Mouse (Mus musculus) neural tube, embryonic 12.5 days (tissue): ENCODE results near the gene Gbf1. TPM values are rescaled to one million over a fixed set of nuclear protein-coding genes. Genes with fewer than 3 reads are reported as not detected.

Source experiments
- ATAC-seq: fragments of 200-750 bp; cut with Nextera tagmentation; 2 replicates; pipeline ENCODE4 v1.8.0; 2017; ENCODE audit warnings: low read depth, mild to moderate bottlenecking, moderate TSS enrichment, moderate library complexity; ENCODE audit not compliant: low FRiP score
- H3K27ac ChIP-seq: fragments of 300-500 bp; sonication (generic); 2 replicates; pipeline ENCODE4 v1.5.1; 2016
- H3K27me3 ChIP-seq: fragments of 300-500 bp; sonication (generic); replicated peaks from 2 replicates; pipeline ENCODE4 v1.6.1; 2016; ENCODE audit warnings: mild to moderate bottlenecking
- H3K36me3 ChIP-seq: fragments of 300-500 bp; sonication (generic); 2 replicates; pipeline ENCODE4 v1.6.1; 2016; ENCODE audit warnings: mild to moderate bottlenecking
- H3K4me1 ChIP-seq: fragments of 300-500 bp; sonication (generic); 2 replicates; pipeline ENCODE4 v1.6.1; 2016
- H3K4me2 ChIP-seq: fragments of 300-500 bp; sonication (generic); replicated peaks from 2 replicates; pipeline ENCODE4 v1.6.1; 2016; ENCODE audit warnings: mild to moderate bottlenecking
- H3K4me3 ChIP-seq: fragments of 300-500 bp; sonication (generic); 2 replicates; pipeline ENCODE4 v1.5.1; 2016
- H3K9ac ChIP-seq: fragments of 300-500 bp; sonication (generic); 2 replicates; pipeline ENCODE4 v1.6.1; 2016; ENCODE audit warnings: mild to moderate bottlenecking
- H3K9me3 ChIP-seq: fragments of 300-500 bp; sonication (generic); 2 replicates; pipeline ENCODE4 v1.6.1; 2016; ENCODE audit warnings: mild to moderate bottlenecking
- WGBS: fragments of 180-500 bp; shearing (Covaris S2); methylation state at CpG from one replicate; pipeline ENCODE4 v1.1.7; 2016; 5-methylcytosine and 5-hydroxymethylcytosine counted together
- polyA plus RNA-seq: library from polyadenylated mRNA; unstranded; fragments of >200 nt; fragmentation: Nextera tagmentation; extraction: Ambion mirVana; gene quantifications from 2 replicates; pipeline ENCODE4 v1.2.1, GENCODE M21; 2016

Gbf1 gene
- polyA plus RNA-seq, 1 experiment from 2014 or later, result 72.8 TPM

GRCm38 (mm10) chr19:46315752-46316610 lies 163.7 kb downstream of the Gbf1 start:
- no peak for ATAC-seq
- peaks cover 85% of the 10 kb centered on the region for H3K27me3 ChIP-seq
- 48% methylated on average over 12 of the region's 12 CpGs for WGBS
- H3K4me3 ChIP-seq, result no peak overlapping the region
- no peak overlapping the region for H3K27ac ChIP-seq
- no peaks in the 10 kb centered on the region for H3K9me3 ChIP-seq
- H3K4me1 ChIP-seq, result peaks cover 28% of the 10 kb centered on the region
- H3K4me2 ChIP-seq, result peak overlapping the region; percentile 68; the same call in 1 of the 2 replicates
- 0 out of 2 replicates have a peak, but pooled peaks cover 10% of the 10 kb centered on the region for H3K36me3 ChIP-seq
- H3K9ac ChIP-seq, result no peak overlapping the region

GRCm38 (mm10) chr19:46316846-46317545 lies 164.7 kb downstream of the Gbf1 start:
- 0 out of 2 replicates have a peak, but pooled peaks cover 3% of the 10 kb centered on the region for H3K36me3 ChIP-seq
- H3K27me3 ChIP-seq, result peaks cover 87% of the 10 kb centered on the region
- peak overlapping the region; percentile 45 for H3K4me3 ChIP-seq
- 29% methylated on average over 15 of the region's 15 CpGs for WGBS
- H3K27ac ChIP-seq, result no peak overlapping the region
- ATAC-seq, result no peak
- H3K9ac ChIP-seq, result peak overlapping the region; percentile 67
- peaks cover 38% of the 10 kb centered on the region for H3K4me1 ChIP-seq
- H3K4me2 ChIP-seq, result peak overlapping the region; percentile 68
- no peaks in the 10 kb centered on the region for H3K9me3 ChIP-seq

- peaks cover 89% of the 10 kb centered on the region for H3K27me3 ChIP-seq
- H3K9me3 ChIP-seq, result no peaks in the 10 kb centered on the region
- peak overlapping the region; percentile 68 for H3K4me2 ChIP-seq
- under 1% methylated on average over 45 of the region's 48 CpGs for WGBS
- ATAC-seq, result no peak
- peak overlapping the region; percentile 45 for H3K4me3 ChIP-seq
- H3K4me1 ChIP-seq, result peaks cover 43% of the 10 kb centered on the region
- H3K9ac ChIP-seq, result peak overlapping the region; percentile 67
- H3K27ac ChIP-seq, result no peak overlapping the region
- 0 out of 2 replicates have a peak, but pooled peaks cover 1% of the 10 kb centered on the region for H3K36me3 ChIP-seq
These were observed 165.2 kb downstream of the Gbf1 start for GRCm38 (mm10) chr19:46317546-46317885.

GRCm38 (mm10) chr19:46318031-46318471 lies 165.7 kb downstream of the Gbf1 start:
- no peak for ATAC-seq
- Histone ChIP-seq H3K4me1 (peaks cover 46% of the 10 kb centered on the region), H3K9ac (peak overlapping the region; percentile 67), H3K36me3 (no peaks in the 10 kb centered on the region), H3K4me3 (peak overlapping the region; percentile 45), H3K9me3 (no peaks in the 10 kb centered on the region), H3K27me3 (peaks cover 88% of the 10 kb centered on the region), H3K27ac (no peak overlapping the region), H3K4me2 (peak overlapping the region; percentile 68)
- 3% methylated on average over 29 of the region's 42 CpGs for WGBS

- Histone ChIP-seq H3K27ac (no peak overlapping the region), H3K9me3 (no peaks in the 10 kb centered on the region), H3K9ac (no peak overlapping the region), H3K27me3 (peaks cover 88% of the 10 kb centered on the region), H3K36me3 (no peaks in the 10 kb centered on the region), H3K4me1 (peaks cover 46% of the 10 kb centered on the region), H3K4me3 (no peak overlapping the region), H3K4me2 (peak overlapping the region; percentile 68)
- no peak for ATAC-seq
- WGBS, result 11% methylated on average over 16 of the region's 16 CpGs
These were observed 166.5 kb downstream of the Gbf1 start for GRCm38 (mm10) chr19:46318586-46319378.

GRCm38 (mm10) chr19:46320076-46320785 lies 167.9 kb downstream of the Gbf1 start:
- Histone ChIP-seq H3K4me3 (no peak overlapping the region), H3K27me3 (peaks cover 88% of the 10 kb centered on the region), H3K4me2 (no peak overlapping the region), H3K9me3 (no peaks in the 10 kb centered on the region), H3K36me3 (no peaks in the 10 kb centered on the region), H3K4me1 (peaks cover 43% of the 10 kb centered on the region), H3K9ac (no peak overlapping the region), H3K27ac (no peak overlapping the region)
- WGBS, result 78% methylated on average over 8 of the region's 8 CpGs
- no peak for ATAC-seq

GRCm38 (mm10) chr19:46321101-46321943 lies 169.0 kb downstream of the Gbf1 start:
- Histone ChIP-seq H3K9ac (no peak overlapping the region), H3K4me2 (peak overlapping the region; percentile 47), H3K4me3 (no peak overlapping the region), H3K27ac (no peak overlapping the region; the same call in 1 of the 2 replicates), H3K9me3 (no peaks in the 10 kb centered on the region), H3K27me3 (peaks cover 88% of the 10 kb centered on the region), H3K36me3 (no peaks in the 10 kb centered on the region), H3K4me1 (peaks cover 46% of the 10 kb centered on the region)
- ATAC-seq, result peak; percentile 79
- WGBS, result 23% methylated on average over 6 of the region's 6 CpGs

- H3K9ac ChIP-seq, result no peak overlapping the region
- H3K4me3 ChIP-seq, result no peak overlapping the region
- no peak overlapping the region for H3K27ac ChIP-seq
- peaks cover 79% of the 10 kb centered on the region for H3K27me3 ChIP-seq
- no peak for ATAC-seq
- peaks cover 47% of the 10 kb centered on the region for H3K4me1 ChIP-seq
- 63% methylated on average over 11 of the region's 11 CpGs for WGBS
- H3K4me2 ChIP-seq, result peak overlapping the region; percentile 47
- H3K9me3 ChIP-seq, result no peaks in the 10 kb centered on the region
- H3K36me3 ChIP-seq, result no peaks in the 10 kb centered on the region
These were observed 170.1 kb downstream of the Gbf1 start for GRCm38 (mm10) chr19:46322144-46322995.

DNA sequence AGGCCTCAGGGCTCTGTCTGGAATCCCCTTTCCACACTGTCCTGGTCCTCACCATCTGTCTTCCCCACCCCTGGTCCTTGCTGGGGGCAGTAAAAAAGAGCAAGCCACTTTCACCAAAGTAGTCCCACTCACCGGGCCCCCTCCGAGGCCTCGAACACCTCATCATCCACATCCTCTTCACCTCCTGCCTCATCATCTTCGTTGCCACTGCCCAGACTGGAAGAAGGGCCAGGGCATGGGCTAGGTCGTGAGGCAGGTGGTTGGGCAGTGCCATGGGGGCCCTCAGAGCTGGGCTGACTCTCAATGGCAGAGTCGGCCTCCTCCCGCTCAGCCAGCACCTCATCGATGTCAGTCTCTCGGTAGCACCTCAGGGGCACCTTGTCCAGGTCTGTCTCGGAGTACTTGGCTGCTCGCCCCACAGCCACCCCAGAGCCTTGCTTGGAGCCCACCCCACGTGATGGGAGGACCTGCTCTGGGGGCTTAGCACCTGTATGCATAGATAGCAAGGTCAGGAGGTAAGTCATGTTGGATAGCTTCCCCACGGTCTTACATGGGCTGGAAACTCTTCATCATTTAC lies 170.8 kb downstream of the Gbf1 start:
- Histone ChIP-seq H3K27me3 (peaks cover 72% of the 10 kb centered on the region), H3K4me2 (no peak overlapping the region), H3K4me1 (peaks cover 47% of the 10 kb centered on the region), H3K27ac (no peak overlapping the region), H3K9ac (no peak overlapping the region), H3K4me3 (no peak overlapping the region), H3K36me3 (no peaks in the 10 kb centered on the region), H3K9me3 (no peaks in the 10 kb centered on the region)
- no peak for ATAC-seq
- WGBS, result 80% methylated on average over 13 of the region's 13 CpGs

DNA sequence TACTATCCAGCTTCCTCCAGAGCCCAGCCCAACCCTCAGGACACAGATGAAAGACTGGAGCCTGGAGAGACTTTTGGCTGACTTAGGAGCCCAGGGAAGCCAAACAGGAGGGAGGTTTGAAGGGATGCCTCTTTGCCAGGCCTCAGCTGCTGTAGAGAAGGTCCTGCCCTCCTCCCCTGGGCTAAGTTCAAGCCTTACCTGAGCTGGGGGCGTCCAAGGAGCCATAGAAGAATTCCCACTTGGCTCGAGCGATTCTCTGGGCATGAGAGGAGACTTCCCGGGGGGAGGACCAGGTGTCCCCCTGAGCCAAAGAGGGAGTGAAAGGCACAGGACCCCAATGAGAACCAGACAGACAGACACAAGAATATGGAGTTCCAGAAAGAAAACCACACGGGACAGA lies 171.4 kb downstream of the Gbf1 start:
- peaks cover 66% of the 10 kb centered on the region for H3K27me3 ChIP-seq
- 72% methylated on average over 5 of the region's 5 CpGs for WGBS
- ATAC-seq, result no peak
- H3K9me3 ChIP-seq, result no peaks in the 10 kb centered on the region
- no peak overlapping the region for H3K9ac ChIP-seq
- H3K36me3 ChIP-seq, result no peaks in the 10 kb centered on the region
- no peak overlapping the region for H3K4me3 ChIP-seq
- no peak overlapping the region for H3K4me2 ChIP-seq
- H3K4me1 ChIP-seq, result peaks cover 45% of the 10 kb centered on the region
- H3K27ac ChIP-seq, result no peak overlapping the region
